Mouse (Mus musculus) testis, adult 2 months (tissue): ENCODE results near the gene Stx3.

ENCODE experiments used
- CTCF ChIP-seq: fragments of 200-500 bp; IDR thresholded peaks from 2 replicates; pipeline ENCODE4 v1.5.1; 2012; ENCODE audit warnings: low read depth, mild to moderate bottlenecking, inconsistent platforms, low read length, moderate library complexity; ENCODE audit not compliant: control insufficient read depth, insufficient read depth, insufficient replicate concordance
- POLR2A ChIP-seq: fragments of 200-500 bp; IDR thresholded peaks from 2 replicates; pipeline ENCODE4 v1.6.1; 2012; ENCODE audit warnings: low read depth, mild to moderate bottlenecking, inconsistent platforms, low read length, moderate library complexity; ENCODE audit not compliant: control insufficient read depth

- no peak for TF ChIP-seq CTCF
- TF ChIP-seq POLR2A = no peak
Measured at GRCm38 (mm10) chr19:11727304-11727703, 91.9 kb downstream of the Stx3 start.
